Mouse (Mus musculus) thymus, postnatal 14 days (tissue): ENCODE measurements around the gene Gpr62.
A peak's percentile ranks its signal among the peaks of the same experiment; 100 is the strongest.

Experiments used
- DNase-seq: peaks from one replicate; pipeline ENCODE4 v3.0.0; 2021

The Gpr62 gene

DNA sequence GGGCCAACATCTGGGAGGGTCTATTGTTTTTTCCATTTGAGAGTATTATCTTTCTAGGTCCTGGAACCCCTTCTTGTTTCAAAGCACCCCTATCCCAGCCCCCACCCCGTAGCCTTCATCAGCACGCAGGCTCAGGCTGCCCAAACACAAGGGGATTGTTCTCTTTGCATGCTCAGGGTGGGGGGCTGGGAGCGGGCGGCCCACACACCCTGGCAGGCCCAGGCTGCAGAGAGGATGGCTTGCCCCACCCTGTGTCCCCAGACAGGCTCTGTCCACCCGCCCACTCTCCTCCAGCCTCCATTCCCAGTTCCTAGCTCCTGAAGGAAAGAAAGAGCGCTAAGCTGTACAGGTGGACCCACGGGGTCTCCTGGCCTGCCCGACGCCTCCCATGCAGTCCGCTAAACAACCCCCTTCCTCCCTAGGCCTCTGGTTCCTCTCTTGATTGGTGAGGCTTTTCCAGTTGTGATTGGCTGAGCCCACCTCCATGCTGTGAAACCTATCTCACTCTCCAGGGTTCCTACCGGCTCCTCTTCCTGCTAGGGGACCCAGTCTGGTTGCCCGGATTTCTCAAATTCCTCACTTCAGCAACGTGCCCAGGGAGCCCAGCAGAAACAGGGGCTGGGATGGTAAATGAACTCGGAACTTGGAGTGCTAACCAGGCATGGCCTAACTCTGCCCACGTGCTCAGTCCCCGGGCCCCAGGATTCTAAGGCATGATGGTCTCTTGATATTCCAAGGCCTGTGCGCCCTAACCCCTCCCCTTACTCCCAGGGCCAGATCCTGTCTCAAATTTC, 10.7 kb downstream of the Gpr62 start:
- DNase-seq, result no peak

DNA sequence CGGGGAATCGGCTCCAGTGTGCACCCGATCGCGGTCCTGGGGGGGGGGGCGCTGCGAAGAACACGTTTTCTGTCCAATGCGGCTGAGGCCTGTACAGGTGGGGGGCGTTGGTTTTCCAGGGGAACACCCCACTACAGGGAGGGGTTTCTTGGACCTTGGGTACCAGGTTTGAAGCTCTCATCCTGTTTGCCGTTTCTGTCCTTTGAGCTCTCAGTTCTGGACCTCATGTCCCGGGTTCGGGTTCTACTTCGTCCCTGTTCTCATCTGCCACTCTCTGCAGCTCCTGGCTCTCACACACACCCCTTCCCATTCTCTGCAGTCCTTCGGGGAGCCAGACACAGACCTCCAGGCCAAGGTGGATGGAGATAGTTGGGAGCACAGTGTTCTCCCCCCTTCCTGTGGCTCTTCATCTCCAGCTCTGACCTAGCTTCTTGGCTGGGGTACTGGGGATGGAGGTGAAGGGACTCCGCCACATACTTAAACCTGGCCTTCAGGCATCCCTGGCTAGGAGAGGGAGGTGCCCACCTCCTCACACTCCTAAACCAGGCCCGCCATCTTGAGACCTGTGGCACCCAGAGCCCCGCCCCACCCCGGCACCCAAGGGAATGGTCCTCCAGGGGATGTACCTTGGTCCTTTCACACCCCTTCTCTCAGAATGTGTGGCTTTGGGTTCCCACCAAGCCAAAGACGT, 11.5 kb downstream of the Gpr62 start:
- no peak for DNase-seq

DNA sequence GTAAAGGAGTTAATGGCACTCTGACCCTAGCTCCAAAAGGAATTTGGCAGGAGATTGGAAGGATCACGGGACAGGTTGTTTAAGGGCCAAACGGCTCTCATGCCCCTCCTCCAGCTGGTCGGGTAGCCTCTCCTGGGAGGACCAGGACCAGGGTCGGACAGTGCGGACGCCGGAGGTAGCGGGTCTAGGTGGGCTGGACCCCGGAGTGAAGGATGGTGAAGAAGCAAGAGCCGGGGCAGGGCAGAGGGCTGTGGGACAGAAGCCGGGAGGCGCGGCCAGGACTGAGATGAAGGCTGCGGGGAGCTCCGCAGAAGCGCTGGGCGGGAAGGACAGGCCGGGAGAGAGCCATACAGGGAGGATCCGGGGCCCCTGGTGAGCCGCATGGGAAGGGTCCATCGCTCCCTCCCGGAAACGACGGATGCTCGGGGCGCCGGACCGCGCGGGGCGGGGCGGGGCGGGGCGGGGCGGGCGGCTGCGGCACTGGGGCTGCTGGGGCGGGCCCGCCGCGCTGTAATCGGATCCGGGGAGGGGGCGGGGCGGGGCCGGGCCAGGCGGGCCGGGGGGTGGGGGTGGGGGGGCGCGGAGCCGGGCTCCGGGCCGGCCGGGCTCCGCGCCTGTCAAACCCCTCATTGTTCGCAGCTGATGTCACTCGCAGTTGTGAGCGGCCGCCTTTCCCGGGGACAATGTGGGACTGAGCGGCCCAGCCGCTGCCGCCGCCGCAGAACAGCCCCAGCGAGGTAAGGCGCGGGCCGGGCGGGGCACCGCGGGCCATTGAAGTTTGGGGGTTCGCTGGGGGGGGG, 12.3 kb downstream of the Gpr62 start, which contains the start of gene Pcbp4:
TSS of gene Pcbp4 (plus strand) at position 21 of the 800 bp plus-strand sequence.
- peak; percentile 57 for DNase-seq

DNA sequence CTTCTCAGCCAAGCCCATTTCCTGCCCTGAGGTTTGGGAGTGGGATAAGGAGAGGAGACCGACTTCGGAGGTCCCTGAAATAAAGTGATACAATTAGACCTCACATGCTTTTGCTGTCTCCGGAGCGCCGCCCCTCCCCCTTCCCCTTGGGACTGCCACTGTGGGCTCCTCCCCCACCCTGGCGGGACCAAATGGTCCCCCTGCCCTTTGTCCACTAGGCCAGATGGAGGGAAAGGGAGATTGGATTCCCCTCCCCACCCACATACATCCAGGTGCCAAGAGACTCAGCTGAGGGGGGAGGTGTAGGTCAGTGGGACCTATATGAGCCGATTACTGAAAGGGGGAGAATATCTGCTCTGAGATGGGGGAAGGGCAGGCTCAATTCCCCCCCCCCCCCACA, 12.9 kb downstream of the Gpr62 start:
- DNase-seq, result peak; percentile 31

DNA sequence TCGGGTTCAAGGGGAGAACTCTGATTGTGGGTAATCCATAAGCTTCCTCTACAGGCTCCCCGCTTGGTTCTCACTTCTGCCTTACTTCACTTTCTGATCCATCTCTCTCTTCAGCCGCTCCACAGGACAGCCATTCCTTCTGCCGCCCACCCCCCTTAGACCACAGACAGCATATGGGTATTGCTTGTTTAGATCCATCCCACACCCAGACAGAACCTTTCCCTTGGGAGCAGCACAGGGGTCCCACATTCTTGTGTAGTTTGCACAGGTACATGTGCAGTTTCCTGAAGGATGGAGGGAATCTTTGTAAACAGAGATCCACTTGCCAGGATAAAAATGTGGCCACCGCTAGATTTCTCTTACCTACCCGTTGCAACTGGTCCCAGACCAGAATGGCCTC, 13.4 kb downstream of the Gpr62 start:
- no peak for DNase-seq

DNA sequence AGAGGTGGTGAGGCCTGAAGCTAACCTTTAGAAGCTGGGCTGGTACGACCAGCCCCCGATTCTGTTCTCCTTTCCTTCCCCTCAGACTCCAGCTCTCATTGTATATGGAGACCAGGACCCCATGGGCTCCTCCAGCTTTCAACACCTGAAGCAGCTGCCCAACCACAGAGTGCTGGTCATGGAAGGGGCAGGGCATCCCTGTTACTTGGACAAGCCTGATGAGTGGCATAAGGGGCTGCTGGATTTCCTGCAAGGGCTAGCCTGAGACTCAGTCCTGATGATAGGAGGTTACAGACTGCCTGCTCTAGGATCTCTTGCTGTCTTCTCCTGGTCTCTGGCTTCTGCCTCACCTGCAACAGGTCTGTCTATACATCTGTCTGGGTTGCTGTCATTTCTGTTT, 13.8 kb downstream of the Gpr62 start:
- no peak for DNase-seq

DNA sequence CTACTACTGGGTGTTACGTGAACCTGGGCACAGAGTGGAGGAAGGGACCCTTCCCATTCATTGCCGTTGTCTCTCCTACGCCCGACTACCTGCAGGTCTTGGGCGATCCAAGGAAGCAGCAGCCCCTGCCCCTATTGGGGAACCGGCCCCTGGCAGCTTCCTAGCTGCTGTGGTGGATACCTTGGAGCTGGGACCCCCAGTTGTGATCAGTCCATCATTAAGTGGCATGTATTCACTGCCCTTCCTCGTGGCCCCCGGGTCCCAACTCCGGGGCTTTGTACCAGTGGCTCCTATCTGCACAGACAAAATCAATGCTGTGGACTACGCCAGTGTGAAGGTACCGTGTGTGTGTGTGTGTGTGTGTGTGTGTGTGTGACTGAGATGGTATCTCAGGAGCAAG, 14.4 kb downstream of the Gpr62 start:
- no peak for DNase-seq

DNA sequence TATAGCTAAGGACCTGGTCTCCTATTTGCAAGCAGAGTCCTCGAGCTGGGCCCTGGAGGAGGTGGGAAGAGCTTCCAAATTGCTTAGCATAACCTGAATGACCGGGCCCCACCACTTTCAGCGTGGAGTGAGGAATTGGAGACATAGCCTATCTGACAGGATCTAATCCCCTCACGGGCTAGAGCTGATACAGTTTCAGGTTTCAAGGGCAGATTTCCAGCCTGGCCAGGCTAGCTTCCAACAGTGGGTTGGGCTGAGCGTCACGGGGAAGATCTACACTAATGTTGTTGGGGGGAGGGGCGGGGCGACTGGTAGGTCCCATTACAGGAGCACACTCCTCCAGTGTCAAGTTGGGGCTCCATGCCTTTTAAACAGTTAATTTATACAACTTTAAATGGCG, 15.1 kb downstream of the Gpr62 start:
- no peak for DNase-seq

DNA sequence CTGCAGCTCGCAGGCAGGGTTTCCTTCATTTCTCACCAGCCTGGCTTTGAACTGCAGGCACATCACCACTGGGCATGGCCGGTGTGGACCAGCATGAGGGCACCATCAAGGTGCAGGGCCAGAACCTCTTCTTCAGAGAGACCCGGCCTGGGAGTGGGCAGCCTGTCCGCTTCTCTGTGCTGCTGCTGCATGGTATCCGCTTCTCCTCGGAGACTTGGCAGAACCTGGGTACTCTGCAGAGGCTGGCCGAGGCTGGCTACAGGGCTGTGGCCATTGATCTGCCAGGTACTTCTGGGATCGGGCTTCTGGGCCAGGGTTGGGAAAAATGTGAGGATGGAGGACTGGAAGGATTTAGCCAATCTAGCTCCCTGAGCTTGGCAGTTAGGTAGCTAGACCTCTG, 15.8 kb downstream of the Gpr62 start:
- no peak for DNase-seq

DNA sequence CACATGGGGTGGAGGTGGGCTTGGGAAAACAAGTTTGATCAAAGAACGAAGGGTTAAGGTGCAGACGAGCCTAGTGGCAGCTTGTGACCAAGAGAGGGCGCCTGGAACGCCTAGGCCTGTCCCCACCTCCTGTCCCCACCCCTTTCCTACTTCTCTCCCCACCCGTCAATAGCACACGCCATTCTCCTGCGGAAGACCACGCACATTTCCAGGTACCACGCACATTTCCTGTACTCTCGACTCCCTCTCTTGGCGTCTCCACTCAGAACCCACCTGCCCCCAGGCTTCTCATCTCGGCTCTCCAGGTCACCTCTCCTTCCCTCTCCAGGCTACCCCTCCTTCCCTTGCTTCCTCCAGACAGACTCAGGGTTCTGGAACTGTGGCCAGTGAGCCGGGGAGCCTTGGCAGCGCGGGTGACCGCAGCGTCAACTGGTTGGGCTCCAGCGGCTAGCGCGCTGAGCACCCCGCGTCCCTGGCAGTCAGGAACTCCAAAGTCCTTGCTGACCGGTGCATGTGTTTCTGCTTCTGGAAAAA, 17.2 kb downstream of the Gpr62 start:
- peak; percentile 75 for DNase-seq

DNA sequence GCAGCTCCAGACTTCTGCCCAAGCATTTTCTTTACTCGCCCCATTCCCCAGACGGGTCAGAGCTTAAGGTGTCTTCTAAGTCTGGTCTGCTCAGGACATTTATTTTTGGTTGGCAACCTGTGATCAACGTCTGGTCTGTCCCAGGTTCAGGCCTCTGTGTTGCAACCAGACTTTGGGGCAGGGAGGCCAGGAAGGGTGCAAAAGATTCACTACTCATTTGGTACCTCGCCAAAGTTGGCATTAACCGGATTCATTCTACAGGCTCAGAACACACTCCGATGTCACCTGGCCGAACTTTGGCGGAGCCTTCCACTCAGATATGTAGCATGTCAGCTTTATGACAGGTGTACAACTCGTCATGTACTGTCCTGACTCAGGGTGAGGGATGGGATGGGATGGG, 17.8 kb downstream of the Gpr62 start:
- DNase-seq, result no peak

DNA sequence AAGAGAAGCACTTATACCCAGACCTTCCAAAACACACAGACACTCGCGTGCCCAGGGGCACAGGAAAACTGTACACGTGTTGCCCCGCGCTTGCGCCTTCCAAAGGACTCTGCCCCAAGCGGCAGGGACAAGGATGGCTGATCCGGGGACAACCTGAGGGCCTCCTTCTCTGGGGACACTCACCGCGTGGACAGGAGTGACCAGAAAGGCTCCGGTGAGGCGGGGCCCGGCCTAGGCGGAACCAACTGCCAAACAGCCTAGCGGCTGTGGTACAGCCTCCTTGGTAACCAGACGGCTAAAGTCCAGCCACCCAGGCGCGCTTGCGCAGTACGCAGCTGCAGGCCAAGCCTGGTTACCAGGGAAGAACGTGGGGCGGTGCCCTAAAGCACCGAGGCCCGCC, 18.4 kb downstream of the Gpr62 start, which contains the start of the genes Abhd14b and Abhd14a:
TSS of gene Abhd14b (plus strand) at position 112 of the 400 bp plus-strand sequence.
TSS of gene Abhd14a (minus strand) at position 331 of the 400 bp plus-strand sequence.
- DNase-seq, result peak; percentile 80

DNA sequence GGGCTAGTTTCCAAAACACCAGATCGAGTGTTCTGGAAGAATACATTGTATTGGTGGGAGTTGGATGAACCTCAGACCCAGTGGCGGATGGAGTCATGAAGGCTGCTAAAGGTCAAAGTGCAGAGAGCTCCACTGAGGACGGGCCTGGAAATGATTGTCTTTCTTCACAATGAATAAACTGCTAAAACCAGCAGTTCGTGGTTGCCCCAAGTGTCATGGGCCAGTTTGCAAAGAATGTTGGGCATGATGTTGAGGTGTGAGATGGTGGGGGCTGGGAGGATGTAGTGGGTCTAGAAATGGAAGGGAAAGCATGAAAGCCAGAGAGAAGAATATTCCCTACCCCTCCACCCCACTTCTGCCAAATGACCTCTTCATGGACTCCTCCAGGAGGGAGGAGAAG, 20.9 kb downstream of the Gpr62 start:
- DNase-seq, result no peak

DNA sequence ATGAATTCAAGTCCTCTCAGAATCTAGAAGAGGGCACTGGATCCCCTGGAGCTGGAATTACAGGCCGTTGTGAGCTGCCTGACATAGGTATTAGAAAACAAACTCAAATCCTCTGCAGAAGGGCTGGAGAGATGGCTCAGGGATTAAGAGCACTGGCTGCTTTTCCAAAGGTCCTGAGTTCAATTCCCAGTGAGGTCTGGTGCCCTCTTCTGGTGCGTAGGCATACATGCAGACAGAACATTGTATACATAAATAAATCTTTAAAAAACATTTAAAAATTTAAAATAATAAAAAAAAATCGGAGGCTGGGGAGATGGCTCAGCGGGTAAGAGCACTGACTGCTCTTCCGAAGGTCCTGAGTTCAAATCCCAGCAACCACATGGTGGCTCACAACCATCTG, 23.1 kb downstream of the Gpr62 start:
- no peak for DNase-seq

DNA sequence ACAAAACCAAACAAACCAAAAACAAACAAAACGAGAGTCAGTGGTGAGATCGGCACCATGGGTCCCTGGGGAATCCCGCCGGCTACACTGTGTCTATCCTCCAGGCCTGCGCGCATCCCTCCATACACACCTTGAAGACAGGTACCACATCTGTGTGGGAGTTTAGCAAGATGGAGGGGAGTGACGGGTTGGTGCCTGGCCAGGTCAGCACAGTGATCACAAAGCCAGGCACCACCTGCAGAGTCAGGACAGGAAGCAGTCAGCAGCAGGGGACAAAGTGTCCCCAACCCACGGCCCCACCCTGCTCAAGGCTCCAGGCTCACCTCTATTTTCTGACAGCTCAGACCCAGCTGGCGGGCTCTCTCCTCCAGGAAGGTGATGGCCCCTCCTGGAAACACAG, 29.2 kb downstream of the Gpr62 start:
- DNase-seq, result no peak

DNA sequence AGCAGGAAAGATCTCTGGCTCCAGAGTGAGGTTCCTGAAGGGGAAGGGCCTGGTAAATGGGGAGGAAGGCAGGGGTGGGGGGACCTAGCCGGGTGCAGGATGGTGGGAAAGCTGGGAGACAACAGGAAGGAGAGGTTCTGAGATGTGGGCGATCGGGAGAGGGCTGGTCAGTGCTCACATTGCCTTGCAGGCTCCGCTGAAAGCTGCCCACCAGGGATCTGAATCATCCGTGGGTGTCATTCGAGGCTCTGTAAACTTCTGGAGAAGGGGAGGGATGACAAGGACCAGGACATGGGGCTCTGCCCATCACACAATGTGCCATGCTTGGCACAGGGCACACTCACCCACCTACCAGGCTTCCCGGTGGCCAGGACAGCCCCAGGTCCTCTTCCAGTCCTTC, 32.3 kb downstream of the Gpr62 start:
- no peak for DNase-seq

DNA sequence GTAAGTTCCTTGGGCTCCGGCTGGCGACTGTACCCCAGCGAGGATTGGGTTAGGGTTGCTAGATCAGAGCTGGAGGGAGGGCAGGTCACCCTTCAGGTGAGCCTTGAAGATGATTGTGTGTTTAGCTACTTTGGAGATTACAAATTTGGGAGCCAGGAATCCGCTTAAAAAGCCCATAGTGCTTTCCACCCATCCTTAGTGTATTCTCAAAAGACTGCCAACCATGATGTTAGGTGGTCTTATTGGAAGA, 35.8 kb downstream of the Gpr62 start:
- DNase-seq, result no peak

DNA sequence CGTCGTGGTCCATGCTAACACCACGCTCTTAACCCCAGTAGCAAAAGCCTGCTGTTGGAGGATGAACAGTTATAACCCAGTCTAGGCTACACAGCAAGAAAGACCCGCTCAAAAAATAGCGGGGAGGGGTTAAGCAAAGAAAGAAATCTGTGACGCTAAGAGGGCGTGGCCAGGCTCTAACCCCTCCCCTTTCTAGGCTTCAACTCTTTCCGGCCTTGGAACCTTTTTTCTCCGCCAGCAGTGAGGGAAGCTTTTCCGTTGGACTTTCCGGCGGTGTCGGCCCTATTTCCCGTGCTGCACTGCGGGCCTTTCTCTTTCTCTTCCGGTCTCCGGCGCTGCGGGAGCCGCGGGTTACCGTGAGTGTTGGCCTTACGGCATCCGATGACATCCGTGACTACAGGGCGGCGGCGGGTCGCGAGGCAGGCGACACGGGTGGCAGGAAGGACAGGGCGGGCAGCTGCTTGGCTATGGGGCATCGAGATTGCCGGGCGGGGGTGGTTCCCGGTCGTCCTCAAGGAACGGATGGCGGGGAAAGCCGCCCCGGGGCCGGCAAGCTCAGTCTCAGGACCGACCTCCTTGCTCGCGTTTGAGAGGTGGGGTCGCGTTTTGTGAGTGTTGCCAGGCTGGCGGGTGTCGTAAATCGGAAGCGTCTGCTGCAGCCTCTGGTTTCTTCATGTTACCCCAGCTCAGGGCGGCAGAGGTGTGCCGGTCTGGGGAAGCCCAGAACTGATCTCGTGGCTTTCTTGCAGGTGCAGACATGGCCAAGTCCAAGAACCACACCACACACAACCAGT, 36.3 kb downstream of the Gpr62 start, which contains the start of gene Rpl29:
TSS of gene Rpl29 (plus strand) at position 234 of the 794 bp plus-strand sequence.
- peak; percentile 96 for DNase-seq

DNA sequence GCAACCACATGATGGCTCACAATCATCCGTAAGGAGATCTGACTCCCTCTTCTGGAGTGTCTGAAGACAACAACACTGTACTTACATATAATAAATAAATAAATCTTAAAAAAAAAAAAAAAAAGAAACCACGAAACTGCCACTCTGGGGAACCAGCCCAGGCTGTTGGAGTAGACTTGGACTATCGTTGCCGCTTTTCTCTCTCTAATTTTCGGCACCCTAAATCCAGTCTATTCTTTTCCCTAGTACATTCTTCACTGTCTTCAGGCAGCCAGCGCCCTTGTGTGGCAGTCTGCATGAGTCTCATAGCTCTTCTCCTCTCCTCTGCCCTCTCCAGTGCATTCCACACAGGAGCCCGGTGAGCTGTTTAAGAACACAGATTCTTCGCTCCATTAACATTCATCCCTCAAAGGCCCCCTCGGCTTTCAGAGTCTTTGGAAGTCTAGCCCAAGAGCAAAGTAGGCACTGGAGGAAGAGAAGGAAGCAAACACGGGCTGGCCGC, 37.0 kb downstream of the Gpr62 start:
- DNase-seq, result no peak

DNA sequence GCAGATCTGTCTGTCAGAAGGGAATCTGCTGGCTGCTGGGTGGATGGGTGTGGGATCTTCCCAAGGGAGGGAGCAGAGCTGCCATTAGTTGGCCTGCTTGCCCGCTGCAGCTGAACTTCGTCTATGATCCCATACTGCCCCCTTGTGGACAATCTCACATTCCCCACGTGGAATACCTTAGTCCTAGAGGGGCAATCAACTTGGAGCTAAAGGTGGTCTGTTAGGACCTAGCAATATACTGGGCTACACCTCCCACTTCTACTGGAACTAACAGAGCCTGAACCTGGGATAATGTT, 43.9 kb downstream of the Gpr62 start:
- peak; percentile 88 for DNase-seq

DNA sequence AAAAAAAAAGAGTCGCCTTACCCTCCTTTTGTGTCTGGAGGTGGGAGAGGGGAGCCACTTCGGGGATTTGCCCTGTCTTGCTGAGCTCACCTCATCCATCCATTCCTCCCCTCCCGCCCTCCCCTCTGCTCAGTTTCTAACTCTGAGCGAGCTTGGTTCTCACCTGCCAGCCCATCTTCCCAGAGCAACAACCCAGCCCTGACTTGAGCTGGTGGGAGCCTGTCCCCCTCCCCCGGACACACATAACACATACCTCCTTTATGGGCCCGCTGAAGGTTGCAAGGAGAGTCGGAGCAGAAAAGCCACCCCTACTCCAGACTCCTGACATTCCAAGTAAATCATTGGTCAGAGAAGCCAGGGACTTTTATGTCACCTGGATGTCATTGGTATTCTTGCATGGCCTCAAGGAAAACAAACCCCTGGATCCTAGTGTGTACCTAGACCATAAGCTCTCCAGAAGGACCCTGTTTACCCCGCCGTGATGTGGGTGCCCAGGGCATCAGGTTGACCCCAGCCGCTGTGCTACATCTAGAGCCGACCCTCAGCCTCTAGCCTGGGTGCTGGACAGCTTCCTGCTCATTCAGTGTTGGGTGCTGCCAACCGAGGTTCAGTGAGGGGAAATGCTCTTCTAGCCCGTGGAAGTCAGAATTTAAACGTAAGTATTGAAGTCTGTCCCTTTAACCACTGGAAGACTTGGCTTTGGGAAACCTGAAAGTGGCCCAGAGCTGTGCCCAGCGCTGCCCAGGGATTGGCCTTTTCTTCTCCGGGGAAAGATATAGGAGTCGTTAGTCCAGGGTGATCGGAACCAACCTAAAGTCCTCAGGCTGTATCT, 44.5 kb downstream of the Gpr62 start:
- DNase-seq, result no peak

DNA sequence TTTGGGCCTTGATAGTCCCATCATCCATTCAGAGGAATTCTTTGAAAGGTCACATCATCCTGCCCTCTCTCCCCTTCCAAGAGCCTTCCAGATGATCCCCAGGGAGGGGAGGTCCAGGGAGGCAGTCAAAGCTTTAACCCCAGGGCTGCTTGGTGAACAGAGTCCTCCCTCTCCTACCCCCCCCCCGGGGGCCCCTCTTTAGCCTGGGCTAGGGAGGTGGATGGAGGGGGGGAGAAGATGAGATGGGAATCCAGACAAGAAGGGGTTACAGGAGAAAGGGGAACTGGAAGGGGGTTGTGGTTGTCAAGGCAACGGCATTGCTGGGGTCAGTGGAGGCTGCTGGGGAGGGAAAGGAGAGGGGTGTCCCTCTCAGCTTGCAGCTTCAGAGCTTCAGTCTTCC, 45.1 kb downstream of the Gpr62 start:
- no peak for DNase-seq
